Mouse (Mus musculus) heart, adult 2 months (tissue): ENCODE data around the gene Pde9a.

Experiments used
- CTCF ChIP-seq: fragments of 200-600 bp; IDR thresholded peaks from 2 replicates; pipeline ENCODE4 v1.8.1; 2022; ENCODE audit warnings: antibody characterized with exemption, mild to moderate bottlenecking, moderate library complexity
- POLR2A ChIP-seq: fragments of 200-500 bp; IDR thresholded peaks from 2 replicates; pipeline ENCODE4 v1.6.1; 2011; ENCODE audit warnings: mild to moderate bottlenecking, low read depth, low read length, control low read depth; ENCODE audit not compliant: insufficient read depth

DNA sequence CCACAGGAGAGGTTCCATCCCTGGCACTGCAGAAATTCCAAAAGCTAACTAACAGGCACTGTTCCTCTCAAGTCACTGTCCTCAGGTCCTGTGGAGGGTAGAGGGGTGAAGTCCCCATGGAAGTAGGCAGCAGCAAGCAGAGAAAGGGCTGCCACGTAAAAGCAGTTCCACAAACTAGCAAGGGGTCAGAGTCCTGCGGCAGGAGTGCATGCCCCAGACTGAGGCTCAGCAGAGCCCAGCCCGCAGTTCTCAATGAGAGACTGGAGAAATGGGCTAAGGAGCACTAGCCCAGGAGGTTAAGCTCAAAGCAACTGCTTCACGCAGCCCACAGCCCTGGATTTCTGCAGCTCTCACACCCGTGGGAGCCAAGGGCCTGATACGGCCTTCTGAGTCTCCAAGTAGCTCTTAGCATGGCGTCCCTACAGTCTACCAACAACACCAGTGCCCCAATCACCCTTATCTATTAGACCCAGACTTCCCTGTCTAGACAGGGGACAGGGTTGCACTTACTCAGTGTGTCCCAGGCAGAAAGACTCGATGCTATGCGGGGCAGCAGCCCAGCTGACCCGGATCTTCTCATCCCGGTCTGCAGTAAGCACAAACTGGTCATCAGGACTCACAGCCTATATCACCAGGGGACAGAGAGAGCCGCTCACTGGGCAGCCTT, 116.4 kb downstream of the Pde9a start:
- TF ChIP-seq CTCF (no peak), POLR2A (no peak)
